Mouse (Mus musculus): ENCODE results near the gene Gm6309.

DNA sequence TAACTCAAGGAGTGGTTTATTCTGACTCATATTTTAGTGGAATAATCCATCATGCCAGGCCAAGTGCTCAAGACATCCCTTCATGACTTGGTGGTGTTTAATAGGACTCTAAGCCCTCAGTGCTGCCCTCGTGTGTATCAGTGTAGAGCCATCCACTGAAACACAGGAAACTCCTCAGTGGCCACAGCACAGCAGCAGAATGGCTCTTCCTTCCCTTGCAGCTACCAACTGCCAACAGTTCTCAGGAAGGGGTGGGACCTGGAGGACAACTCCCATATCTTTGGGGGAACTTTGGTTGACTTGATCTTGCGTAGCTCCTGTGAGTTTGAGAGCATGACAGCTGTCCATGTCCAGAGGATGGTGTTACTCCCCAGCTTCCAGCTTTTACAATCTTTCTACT lies 33.4 kb upstream of the Gm6309 start:
- TF ChIP-seq CTCF (IDR thresholded peaks at IDR 0.05; ENCODE audit: low read depth) (no peak), EP300 (IDR thresholded peaks at IDR 0.05; ENCODE audit: low read depth) (no peak)

Data from heart, postnatal 0 days (tissue).